Mouse (Mus musculus) spleen, postnatal 10 days (tissue): Measurements from ENCODE around the gene Usp37.
"Not testable (repeated sequence)": the region's sequence is repeated elsewhere in the genome, so short reads cannot be mapped to it uniquely, and the experiment has no call there.

Source experiments
- DNase-seq, 2 experiments: peaks; one replicate each; pipeline ENCODE4 v3.0.0; 2021 to 2022; ENCODE audit warnings: low spot score in 2 of 2

Usp37 gene

DNA sequence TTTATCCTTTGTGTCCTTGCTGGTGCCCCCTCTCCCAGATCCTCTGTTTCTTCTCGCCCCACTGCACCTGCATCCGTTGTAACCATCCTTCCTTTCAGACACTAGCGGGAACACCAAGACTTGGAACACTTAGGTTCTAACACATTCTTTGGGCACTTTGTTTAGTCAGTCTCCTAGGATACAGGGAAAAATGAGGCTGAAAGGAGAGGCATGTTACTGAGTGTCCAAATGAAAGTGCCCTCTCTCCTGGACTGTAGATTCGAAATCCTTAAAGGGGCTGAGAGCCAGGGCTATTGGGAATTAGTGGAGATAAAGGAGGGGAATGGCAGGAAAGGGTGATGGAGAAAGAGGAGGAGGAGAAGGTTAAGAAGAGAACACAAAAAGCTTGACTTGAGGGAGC, at the start of gene Usp37:
Gene Usp37, minus strand, starts transcription at position 101 of the 400 bp plus-strand sequence.
- DNase-seq, result no peak

DNA sequence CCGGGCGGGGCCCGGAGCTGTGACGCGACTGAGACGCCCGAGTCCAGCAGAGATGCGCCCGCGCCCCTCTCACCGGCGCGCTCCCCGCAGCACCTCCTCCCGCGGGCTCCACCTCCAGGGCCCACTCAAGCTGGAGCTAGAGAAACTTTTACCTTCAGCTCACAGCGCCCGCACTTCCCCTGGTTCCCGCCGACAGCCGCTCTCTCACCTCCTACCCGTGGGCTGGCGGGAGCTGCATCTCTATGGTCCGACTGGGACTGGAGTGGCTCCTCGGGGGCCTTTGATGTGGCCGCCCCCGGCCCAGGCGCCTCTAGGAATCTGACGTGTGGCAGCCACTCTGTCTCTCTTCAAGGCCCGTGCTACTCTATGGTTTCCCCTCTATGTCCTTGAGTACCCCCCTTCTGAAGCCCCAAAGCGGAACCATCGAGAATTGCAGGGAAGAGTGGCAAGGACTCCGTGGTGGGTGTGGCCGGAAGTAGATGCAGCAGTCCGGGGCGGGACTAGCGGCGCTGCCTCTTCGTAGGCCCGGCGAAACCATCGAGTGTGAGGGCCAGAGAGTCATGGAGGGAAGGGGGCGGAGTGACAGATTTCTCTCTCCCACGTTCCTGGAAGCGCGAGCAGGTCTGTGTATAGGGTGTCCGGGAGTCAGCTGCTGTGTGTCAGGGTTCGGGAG, 43.8 kb upstream of the Usp37 start, which contains the start of the genes Zfp142 and Bcs1l:
Gene Zfp142, minus strand, starts transcription at position 474 of the 673 bp plus-strand sequence.
Gene Bcs1l, plus strand, starts transcription at position 517 of the 673 bp plus-strand sequence.
- DNase-seq, result peak; percentile 97 to 99

DNA sequence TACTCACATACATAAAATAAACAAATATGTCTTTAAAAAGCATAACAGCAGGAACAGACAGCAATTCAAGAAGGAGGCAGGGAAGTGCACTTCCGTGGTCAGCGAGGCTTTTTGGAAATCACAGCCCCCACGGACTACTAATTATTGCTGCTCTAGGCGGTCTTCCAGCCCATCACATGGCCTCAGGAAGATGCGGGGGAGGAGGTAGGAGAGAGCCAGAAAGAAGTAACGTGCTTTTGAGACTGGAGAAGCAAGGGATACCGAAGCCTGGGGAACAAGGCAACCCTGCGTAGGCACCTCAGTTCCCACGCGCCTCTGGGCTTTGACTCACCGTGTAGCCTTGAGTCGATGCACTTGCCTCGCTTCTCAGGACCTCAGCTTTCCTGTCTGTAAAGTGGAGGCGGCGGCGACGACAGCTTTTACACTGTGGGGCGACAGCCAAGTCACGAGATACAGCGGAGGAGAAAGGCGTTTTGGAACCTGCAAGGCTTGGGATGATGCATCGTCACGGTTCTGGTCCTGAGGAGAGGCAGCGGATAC, 43.2 kb upstream of the Usp37 start:
- DNase-seq, result no peak

DNA sequence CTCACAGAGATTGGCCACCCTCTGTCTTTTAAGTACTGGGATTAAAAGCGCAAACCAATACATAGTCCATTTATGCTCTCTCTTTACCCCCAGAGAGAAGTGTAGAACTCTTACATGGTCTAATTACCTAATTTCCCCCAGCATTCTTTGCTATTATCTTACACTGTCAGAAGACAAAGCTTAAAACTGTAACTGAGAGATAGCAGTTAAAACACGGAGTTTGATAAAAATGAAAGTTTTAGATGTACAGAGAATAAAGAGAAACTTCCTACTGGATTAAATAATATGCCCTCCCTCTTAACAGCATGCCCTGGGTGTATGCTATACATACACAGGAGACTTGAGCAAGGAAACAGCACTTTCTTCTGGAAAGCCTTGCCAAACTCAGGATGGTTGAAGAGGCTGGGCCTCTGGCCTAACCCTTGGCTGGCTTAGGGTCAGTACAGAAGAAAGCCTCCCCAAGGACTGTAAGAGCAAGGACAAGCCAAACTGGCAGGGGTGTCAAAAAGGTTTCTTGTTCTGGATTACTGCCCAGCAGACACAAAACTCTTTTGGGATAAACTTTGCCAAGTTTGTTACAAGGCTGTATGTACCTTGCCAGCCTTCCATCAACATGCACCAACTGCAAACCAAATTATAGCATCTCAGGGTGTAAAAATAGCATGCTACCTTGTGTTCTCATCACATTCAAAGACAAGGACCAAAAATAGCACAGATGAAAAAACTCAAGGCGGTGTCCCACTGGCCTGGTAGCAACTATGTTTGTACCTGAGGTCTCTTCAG, 40.7 kb upstream of the Usp37 start:
- DNase-seq, result no peak

DNA sequence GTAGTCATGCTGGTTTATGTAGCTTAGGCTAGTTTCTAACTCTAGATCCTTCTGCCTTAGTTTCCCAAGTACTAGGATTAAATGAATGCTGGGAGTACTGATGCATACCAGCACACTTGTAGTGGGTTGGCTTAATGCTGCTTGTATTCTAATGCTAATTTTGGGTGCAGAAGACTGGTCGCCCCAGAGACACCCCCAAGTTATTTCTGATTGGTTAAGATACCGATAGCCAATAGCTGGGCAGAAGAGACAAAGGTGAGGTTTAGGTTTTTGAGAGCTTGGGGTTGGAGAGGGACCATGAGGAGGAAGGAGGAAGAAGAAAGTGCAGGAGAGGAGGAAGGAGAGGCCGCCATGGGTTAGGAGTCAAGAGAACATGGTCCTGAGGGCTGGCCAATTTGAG, 38.5 kb upstream of the Usp37 start:
- no peak for DNase-seq

DNA sequence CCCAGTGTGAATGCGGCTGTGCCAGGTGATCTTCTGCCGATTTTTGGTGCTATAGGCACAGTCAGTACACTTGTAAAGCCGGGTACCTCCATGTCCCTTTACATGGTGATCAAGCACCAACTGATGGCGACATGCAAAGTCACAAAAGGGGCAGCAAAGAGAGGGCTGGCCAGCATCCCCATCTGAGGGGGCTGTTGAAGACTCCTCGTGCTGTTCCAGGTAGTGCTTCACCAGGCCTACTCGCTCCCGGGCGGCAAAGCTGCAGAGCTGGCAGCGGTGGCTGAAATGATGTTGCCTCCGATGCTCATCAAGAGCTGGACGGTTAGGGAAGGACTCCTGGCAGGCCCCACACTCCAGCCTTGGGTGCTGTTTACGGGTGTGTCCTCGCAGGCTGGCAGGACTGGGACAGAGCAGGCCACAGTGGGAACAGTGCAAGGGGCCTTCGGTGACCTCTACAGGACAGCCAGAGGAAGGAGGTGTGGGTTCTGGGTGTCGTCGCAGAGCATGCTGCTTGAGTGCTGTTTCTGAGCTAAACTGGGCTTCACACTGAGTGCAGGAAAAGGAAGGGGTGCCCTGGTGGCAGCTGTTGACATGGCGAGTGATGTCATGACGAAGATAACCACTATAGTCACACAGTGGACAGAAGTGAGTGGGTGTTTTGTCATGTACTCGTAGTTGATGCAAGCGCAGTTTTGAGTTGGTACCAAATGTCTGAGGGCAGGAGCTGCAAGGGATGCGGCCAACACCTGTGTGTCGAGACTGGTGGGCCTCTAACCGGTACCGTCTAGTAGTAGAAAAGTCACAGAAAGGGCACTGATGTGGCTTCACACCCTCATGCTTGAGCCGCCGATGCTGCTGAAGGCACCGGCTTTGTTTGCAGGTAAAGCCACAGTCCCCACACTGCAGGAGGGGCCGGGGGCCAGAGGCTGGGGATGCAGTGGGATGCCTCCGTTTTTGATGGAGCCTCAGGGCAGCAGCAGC, 25.9 kb upstream of the Usp37 start:
- no peak for DNase-seq

DNA sequence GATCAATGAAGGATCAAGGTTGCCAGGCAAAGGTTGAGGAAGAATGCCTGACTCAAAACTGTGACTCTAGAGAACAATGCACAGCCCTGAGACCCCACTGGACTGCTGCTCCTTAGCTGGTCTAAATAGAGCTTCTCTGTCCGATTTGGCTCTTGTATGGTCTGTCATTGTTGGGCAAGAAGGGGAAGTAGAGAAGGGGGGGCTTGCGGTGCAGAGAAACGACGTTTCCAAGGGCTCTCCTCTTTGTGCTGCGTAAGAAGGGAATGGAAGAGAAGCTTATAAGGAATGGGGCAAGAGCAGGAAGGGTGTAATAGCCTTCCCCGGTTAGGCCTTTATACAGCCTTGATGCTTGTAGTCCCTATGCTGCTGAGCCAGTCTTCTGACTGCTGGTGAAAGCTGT, 21.8 kb upstream of the Usp37 start:
- no peak for DNase-seq

DNA sequence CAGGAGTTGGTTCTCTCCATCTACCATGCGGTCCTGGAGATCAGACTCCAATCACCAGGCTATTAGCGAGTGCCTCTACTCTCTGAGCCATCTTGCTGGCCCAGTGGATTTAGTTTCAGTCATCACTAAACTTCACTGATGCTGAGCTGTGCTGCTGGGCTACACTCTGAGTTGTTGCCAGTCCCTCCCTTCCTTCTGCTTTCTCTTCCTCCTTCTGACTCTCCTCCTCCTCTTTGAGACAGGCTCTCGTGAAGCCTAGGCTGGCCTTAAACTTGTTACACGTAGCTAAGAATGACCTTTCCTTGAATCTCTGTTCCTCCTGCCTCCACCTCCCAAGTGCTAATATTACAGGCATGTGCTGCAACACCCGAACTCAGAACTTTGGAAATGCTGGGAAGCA, 15.0 kb upstream of the Usp37 start:
- DNase-seq, result no peak

DNA sequence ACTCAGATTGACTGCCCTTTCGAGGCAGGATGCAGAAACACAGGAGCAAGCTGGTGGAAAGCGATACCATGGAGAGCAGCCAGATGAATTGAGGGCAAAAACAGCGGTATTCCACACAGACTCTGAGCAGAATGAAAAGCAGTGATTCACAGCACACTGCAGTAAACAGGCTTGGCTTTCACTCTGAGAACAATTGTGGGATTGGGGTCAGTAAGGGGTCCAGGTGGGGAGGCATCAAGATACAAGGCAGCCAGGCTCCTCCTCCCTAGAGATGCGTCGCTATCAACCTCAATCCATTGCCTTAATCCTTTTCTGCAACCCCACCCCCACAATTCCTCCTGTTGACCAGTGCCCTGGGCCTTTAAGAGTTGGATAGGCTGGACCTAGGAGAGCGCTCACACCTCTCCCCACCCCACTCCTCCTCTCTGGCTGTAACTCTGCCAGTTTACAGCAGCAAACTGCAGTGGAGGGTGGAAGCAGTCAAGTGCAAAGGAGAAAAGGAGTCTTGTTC, 1.6 kb downstream of the Usp37 start, which contains the start of gene Plcd4:
Gene Plcd4, plus strand, starts transcription at position 438 of the 511 bp plus-strand sequence.
- DNase-seq, result no peak

DNA sequence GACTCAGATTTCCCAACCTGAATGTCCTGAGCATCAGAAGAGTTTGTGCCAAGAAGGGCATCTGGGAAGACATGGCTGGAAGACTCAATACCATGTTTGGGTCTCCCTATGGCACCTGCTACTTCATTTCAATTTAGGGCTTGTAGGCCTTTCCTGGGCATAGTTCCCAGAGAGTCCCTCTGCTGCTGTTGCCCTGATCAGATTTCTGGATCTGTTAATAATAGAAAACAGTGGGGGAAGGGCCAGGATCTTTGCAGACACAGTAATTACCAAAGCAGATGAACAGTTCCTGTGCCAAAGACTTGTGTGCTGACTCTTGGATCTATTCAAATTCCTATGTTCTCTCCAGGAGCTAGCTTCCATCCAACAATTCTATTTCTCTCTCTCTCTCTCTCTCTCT, 5.4 kb downstream of the Usp37 start:
- DNase-seq, result no peak

DNA sequence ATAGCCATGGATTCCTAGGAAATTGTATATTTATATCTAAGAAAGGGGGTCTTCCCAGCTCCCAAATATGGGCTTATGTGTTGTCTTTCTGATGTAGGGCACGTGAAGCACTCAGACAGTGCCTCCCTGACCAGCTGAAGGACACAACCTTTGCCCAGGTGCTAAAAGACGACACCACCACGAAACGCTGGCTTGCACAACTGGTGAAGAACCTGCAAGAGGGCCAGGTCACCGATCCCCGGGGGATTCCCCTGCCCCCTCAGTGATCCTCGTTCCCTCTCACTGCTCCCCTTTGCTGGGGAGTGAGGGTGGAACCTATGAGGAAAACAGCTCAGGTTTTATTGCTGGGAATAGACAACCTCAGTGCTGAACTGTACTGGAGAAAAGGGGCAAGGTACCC, 15.5 kb downstream of the Usp37 start:
- no peak for DNase-seq

DNA sequence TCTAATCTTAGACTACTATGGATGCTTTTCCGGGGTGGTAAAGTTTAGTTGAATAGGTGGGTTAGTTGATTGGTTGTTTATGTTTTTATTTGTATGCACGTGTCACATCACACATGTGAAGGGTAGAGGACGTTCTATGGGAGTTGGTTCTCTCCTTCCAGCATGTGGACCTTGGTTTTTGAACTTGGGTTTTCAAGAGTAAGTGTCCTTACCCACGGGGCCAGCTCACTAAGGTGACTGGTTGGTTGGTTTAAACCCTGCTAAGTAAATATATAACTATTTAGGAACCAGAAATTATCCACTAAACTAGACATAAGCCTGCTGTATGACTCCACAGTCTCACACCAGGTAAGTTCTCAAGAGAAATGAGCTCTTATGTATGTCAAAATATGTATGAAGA, 19.3 kb downstream of the Usp37 start:
- no peak for DNase-seq

DNA sequence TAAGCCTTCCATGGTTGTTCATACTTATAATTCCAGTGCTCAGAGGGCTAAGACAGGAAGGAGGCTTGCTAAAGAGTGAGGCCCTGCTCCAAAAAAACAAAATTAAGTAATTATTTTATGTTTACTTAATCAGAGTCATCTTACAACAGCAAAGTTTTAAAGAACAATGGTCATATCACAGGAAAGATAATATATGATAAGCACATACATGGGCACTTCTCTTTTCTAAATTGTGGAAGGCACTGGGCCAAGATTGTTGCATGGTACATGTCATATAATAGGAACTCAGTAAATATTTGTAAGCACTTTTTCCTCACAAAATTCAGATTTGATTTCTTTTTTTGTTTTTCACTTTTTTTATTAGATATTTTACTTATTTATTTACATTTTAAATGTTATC, 24.2 kb downstream of the Usp37 start:
- no peak for DNase-seq

DNA sequence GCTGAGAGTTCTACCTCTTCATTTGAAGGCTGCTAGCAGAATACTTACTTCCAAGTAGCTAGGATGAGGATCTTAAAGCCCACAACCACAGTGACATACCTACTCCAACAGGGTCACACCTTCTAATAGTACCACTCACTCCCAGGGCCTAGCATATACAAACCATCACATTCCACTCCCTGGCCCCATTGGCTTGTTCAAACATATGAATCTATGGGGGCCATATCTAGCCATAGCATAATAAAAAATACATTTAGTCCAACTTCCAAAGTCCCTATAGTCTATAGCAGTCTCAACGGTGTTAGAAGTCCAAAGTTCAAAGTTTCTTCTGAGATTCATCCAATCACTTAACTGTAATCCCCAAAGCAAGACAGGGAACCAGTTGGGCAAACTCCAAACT, 31.1 kb downstream of the Usp37 start:
- not testable (repeated sequence) for DNase-seq

DNA sequence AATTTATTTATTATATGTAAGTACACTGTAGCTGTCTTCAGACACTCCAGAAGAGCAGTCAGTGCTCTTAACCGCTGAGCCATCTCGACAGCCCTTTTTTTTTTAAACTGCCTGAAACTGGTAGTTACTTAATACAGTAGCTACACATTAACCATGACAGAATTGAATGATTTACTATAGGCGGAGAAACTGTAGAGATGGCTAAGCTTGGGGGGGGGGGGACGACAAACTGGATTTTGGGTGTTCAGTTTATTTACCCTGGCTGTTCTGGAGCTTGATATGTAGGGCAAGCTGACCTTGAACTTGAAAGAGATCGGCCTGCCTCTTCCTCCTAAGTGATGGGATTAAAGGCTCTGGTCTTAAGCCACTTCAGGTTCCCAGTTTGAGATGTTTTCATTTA, 32.8 kb downstream of the Usp37 start:
- DNase-seq, result no peak

DNA sequence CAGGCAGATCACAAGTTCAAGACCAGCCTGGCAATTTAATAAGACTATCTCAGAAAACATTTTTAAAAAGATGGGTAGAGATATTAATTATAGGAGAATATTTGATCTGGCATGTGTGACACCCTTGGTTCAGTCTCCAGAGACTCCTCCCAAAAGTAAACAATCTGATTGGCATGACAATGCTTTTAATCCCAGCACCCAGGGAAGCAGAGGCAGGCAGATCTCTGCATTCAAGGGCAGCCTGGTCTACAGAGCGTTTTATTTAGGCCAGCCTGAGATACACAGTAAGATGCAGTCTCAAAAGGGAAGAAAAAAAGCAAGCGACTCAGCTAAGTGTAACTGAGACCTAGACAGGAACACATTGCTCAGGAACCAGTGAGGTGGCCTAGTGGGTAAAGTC, 36.3 kb downstream of the Usp37 start:
- DNase-seq, result no peak

DNA sequence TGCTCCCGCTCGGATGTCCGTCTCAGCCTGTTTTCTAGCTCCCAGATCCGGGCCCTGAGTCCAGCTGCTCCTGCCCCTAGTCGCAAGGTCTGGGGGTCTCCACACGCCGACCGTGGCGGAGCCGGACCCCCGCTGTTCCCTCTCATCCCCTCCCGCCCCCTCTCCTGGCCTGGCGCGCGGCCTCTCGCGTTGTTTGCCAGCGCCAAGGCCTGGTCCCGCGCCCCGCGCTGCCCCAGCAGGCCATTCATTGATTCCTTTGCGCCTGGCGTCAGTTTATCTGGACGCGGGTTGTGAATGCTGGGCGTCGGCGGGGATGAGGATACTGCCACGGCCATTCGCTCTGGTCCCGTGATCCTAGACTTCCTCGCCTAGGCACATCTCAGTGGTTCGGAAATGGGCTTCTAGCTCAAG, 37.6 kb downstream of the Usp37 start:
- peak in 1 of 2 experiments; percentile 70 for DNase-seq

DNA sequence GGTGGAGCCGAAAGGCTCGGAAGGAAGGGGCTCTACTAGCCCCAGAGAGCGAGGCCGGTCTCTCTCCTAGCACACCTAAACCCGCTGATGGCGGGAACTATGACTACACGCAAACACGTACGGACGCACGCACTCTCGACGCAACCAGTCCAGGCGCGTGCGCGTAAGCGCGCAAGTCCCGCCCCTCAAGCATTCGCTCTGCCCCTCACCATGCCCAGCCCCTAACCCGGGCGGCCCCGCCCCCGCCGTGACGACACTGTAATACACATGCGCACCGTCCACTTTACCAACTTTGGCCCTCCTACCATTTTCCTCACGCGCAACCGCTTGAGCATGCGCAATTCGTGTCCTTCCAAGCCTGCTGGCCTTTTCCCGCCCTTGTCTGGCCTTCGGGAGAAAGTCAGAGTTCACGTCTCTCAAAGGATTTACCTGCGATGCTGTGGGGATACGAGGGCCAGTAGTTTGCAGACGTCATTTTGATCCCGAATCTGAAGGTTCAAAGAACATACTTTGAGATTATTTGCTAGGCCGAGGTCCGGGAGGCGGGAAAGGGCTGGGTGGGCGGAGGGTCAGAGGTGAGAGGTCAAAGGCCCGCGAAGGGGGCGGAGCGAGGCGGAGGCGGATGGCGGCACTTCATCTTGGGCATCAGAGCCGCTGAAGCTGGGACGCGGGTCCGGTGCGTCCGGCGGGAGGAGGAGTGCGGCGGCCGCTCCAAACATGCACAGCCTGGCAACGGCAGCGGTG, 38.2 kb downstream of the Usp37 start, which contains the start of gene Cnot9:
Gene Cnot9, plus strand, starts transcription at position 338 of the 744 bp plus-strand sequence.
- peak; percentile 100 for DNase-seq

DNA sequence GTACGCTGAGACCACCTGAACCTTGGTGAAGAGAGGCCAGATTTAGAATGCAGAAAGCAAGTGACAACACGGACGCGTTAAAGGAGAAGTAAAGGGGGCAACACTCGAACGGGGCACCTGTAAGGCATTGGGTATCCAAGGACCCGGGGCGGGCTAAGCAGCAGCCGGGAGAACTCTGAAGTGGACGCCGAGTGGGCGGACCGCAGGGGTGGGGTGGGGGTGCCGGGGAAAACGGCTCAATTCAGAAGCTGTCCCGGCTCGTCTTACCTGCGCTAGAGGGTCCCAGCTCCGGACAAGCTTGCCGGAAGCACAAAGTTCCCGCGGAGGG, 38.7 kb downstream of the Usp37 start:
- DNase-seq, result no peak

DNA sequence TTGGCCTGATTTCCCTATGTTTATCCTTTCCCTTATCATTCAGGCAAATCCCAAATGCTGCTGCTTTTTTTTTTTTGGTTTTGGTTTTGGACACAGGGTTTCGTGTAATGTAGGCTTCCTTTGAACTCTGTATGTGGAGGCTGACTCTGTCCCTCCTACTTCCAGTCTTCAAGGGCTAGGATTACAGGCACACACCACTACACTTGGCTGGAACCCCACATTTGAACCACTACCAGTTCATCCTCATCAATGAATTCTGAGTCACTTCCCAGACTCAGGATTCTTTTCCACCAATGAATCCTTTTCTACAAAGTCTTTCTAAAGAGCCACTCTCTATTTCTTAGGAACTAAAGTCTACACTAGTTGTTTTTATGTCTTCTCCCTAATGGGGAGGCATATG, 43.0 kb downstream of the Usp37 start:
- DNase-seq, result no peak

DNA sequence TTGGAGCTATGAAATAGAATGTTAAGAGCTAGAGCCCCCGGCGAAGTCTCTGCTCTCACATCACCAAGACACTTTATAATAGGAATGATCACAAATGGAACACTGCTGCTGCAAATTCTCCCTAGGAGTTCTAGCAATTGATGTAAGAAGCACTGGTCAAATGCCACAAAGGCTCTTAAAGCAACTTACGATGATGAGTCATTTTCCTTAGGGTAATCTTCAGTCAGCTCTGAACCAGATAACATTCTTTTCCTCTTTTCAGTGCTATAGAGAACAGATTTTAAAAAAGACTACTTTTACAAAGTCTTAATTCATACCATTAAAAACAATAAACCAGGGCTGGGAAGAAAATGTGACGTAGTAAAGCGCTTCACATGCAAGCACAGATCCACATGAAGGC, 58.3 kb downstream of the Usp37 start:
- DNase-seq, result no peak
